Mouse (Mus musculus): ENCODE results near the gene Tuft1.

GRCm38 (mm10) chr3:94595871-94596287, 62.8 kb downstream of the Tuft1 start:
- no peak for TF ChIP-seq EP300 (IDR thresholded peaks at IDR 0.05; ENCODE audit: low read length)
- TF ChIP-seq POLR2A (IDR thresholded peaks at IDR 0.05; ENCODE audit: low read depth, low read length): no peak
- no peak for TF ChIP-seq MAX (IDR thresholded peaks at IDR 0.05; ENCODE audit: low read length)
- TF ChIP-seq NELFE (IDR thresholded peaks at IDR 0.05; ENCODE audit: low read depth, low read length): no peak
- TF ChIP-seq CTCF (conservative IDR thresholded peaks at IDR 0.05 in 1 of 2, IDR thresholded peaks at IDR 0.05 in 1 of 2; ENCODE audit: low read depth in 2 of 2, low read length in 2 of 2): no peak
- TF ChIP-seq SMC3 (IDR thresholded peaks at IDR 0.05; ENCODE audit: low read depth, low read length): no peak
- TF ChIP-seq CHD2 (IDR thresholded peaks at IDR 0.05; ENCODE audit: low read length): peak; percentile 52; the same call in 1 of the 2 replicates
- no peak for TF ChIP-seq CHD1 (IDR thresholded peaks at IDR 0.05; ENCODE audit: low read depth, low read length)
- TF ChIP-seq BHLHE40 (IDR thresholded peaks at IDR 0.05; ENCODE audit: low read depth, low read length): no peak
- no peak for TF ChIP-seq RAD21 (IDR thresholded peaks at IDR 0.05; ENCODE audit: low read depth, low read length)
- TF ChIP-seq KAT2A (IDR thresholded peaks at IDR 0.05; ENCODE audit: insufficient replicate concordance, low read length): no peak
- no peak for TF ChIP-seq MEF2A (IDR thresholded peaks at IDR 0.05; ENCODE audit: borderline replicate concordance, low read depth, low read length)
